Mouse (Mus musculus): ENCODE data around the gene Eno3.
A peak's percentile ranks its signal among the peaks of the same experiment; 100 is the strongest.

Eno3 gene

DNA sequence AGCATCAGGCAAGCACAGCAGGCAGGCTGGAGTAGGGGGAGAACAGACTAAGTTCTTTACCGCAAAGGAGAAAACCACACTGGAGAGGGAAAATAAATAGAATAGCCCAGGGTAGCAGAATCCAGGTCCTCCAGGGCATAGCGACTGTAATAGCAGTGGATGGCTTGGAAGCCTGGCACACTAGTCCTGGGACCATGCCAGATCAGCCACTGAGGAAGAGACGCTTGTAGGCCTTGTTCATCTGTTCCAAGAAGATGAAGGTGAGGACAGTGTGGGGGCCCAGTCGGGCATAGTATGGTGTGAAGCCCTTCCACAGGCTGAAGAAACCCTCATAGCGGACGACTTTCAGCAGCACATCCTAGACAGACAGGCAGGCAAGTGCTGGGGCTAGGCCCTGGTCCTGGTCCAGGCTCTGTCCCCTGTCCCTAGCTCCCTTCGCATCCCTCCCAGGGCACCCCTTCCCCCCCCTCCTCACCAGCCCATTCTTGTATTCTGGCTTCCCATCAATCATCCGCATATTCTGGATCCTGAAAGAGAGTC is 12.4 kb upstream of the Eno3 start:
- no peak for DNase-seq (ENCODE audit: low spot score in 2 of 2)

DNA sequence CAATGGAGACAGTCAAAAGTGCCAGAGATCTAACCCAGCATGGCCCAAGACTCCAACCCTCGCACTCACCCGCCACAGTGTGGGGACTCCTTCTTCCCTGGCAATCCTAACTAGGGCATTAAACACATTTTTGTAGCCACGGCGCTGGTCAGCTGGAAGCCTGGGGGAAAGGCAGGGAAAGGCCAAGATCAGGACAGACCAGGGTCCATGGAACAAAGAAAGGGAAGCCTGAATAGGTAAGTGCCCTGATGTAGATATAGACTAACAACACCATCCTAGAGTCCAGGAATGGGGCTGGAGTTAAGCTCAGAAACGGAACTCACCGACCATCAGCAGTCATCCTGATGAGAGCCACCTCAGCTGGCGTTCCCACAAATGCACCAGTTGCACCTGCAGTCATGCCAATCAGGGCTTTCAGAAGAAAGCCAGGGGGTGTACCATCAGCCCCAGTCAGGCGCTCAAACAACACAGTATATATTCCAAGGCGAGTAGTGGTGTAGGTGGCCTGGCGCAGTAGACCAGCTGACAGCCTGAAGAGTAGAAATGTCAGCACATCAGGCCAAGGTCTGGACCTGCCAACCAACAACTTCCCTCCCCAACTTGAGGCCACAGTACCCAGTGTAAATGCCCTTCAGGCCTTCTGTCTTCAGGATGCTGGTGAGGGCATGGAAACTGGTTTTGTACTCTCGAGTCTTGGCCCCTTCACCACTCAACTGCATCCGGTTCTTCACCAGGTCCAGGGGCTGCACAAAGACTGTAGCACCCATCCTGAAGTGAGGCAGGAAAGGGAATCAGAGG is 11.3 kb upstream of the Eno3 start:
- no peak for DNase-seq (ENCODE audit: low spot score in 2 of 2)

DNA sequence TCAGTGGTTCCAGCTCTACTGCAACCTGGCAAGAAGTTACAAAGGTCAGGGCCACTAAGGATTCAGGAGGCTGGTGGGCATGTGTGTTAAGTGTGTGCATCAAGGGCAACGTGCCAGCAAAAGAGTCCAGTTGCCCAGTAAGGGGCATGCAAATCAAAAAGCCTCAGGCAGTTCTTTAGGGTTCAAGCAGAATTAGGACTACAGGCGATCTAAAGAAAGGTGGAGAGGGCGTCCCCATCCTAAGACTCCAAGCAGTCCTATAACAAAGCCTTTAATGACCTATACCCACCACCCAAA is 10.8 kb upstream of the Eno3 start:
- DNase-seq (ENCODE audit: low spot score in 2 of 2) = no peak

DNA sequence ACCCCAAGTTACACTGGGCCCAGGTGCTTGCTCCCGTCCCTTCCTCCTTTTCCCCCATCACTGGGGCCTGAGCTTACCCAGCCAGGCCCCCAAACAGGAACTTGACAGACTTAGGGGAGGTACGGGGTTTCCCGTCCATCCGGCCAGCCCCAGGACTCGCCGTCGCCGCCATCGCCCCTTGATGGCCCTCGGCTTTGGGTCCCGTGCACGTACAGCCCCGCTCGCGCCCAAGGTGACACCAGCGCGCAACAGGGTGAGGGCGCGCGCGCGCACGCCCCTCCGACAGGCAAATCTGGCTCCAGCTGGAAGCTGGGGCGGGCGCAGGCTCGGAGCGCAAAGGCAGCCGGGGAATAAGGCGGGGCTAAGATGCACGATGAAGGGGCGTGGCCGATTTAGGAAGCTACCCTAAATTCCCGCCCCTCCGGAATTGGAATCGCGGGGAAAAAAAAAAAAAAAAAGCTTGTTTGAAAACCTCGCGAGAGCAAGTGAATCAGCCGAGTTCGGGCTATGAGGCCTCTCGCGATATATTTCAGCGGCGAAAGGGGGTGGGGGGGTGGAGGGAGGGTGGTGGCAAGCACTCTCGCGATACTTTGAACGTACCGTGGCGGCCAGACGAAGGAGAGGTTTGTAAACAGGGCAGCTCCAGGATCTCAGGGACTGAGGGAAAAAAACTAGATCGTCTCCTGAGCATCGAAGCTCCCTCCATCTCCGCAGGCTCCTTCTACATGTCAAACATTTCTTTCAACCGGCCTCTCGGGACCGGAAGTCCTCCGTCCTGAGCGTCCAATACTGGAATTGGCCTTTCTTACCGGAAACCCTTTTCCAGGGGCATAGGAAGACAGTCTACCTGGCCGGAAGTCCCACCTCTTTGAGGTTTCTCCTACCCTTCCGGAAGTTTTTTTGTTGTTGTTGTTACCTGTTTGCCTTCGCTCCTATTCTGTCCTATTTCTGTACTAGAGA is 10.0 kb upstream of the Eno3 start, which contains the start of the genes Rnf167 and Slc25a11:
Rnf167 (plus strand) TSS at position 545 of the 960 bp plus-strand sequence.
Slc25a11 (minus strand) TSS at position 789 of the 960 bp plus-strand sequence.
- peak; percentile 91 to 98 for DNase-seq (ENCODE audit: low spot score in 2 of 2)

DNA sequence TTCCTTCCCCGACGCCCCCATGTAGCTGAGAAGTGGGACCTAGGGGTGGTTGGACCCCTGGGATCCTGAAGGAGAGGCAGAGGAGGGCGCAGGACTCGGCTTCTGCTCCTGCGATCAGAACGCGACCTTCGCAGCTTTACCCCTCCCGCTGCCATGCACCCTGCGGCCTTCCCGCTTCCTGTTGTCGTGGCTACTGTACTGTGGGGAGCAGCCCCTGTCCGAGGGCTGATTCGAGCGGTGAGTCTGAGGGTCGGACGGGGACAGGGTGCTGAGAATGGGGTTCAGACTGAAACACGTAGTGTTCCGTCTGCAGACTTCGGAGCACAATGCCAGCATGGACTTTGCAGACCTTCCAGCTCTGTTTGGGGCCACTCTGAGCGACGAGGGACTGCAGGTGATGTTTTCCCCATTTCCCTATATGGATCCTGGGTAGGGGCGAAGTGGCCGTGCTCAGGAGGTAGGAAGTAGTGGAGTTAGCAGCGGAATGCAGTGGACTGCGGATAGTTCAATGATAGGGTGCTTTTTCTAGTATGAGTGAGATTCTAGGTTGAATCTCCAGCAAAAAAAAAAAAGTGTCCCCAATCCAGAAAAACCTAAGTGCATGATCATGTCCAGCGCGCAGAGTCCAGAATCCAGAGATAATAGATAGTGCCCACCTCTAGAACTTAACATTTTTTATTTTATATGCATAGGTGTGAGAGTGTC is 9.1 kb upstream of the Eno3 start:
- DNase-seq (ENCODE audit: low spot score in 2 of 2) = peak; percentile 69 to 75

DNA sequence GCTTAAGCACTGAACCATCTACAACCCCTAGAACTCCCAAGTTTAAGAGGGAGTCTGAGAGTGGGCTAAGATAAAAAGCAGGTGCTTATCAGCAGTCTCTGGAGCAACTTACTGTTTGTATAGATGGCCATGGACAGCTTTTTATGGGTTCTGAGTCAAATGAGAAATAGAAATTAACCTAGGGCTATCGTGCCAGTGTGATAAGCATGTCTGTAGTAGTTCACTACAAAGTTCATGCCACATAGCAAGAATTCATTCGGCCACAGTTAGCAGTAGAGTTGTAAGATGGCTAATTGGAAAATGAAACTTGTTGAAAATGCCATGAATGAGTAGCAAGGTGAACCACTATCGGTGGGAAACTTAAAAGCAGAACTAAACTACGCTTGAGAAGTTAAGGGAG is 8.5 kb upstream of the Eno3 start:
- DNase-seq (ENCODE audit: low spot score in 2 of 2) = no peak

DNA sequence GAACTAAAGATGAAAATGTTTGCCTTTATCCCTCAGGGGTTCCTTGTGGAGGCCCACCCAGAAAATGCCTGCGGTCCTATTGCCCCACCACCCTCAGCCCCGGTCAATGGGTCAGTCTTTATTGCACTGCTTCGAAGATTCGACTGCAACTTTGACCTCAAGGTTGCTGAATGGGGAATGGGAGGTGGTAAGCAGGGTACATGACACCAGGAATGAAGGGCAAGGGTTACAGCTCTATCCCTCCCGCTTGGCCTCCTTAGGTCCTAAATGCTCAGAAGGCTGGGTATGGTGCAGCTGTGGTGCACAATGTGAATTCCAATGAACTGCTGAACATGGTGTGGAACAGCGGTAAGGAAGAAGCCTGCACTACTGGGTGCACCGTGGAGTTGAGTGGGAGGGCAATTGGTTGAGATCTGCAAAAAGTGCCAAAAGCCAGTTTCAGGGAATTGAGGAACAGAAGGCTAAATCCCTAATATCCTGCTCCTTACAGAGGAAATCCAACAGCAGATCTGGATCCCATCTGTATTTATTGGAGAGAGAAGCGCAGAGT is 7.7 kb upstream of the Eno3 start:
- no peak for DNase-seq (ENCODE audit: low spot score in 2 of 2)

DNA sequence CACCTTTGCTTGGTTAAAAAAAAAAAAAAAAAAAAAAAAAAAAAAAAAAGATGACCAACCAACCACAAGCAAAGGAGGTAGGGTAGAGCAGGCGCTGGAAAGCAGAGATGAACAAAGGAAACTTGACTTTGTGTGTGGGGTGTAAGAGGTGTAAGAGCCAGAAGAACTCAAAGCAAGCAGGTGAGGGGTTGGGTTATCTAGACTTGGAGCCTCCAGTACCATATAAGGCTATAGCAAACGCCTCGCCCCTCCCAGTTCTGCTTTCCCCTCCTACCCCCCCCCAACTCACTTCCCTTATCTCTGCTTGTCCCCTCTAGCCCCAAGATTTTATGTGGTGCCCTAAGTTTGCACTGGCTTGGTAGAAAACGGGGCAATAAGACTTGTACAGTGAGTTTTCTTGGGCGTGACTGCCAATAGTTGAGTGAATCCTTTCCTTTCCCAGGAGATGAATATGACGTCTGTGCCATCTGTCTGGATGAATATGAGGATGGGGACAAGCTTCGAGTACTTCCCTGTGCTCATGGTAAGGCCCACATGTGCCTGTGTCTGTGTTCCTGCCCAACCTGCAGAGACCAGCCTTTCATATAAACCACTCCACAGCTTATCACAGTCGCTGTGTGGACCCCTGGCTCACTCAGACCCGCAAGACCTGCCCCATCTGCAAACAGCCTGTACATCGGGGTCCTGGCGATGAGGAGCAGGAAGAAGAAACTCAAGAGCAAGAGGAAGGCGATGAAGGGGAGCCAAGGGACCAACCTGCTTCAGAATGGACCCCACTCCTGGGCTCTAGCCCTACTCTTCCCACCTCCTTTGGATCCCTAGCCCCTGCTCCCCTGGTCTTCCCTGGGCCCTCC is 6.5 kb upstream of the Eno3 start:
- DNase-seq (ENCODE audit: low spot score in 2 of 2) = peak in 1 of 2 experiments; percentile 64

DNA sequence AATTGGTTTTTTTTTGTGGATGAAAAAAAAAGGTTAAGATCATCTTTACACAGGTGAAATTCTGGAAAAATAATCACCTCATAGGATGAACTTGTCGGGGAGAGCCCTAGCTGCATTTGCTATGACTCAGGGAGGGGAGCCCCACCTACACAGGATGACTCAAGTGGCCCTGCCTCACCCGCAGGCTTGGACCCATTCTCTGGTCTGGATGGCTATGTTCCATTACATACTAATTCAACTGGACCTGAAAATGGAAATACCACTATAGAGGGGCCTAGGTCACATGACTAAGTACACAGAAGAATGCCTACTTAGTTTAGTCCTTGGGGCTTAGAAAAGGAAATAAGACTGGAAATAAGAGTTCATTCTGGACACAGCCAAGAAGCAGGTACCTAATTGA is 5.6 kb upstream of the Eno3 start:
- DNase-seq (ENCODE audit: low spot score in 2 of 2) = peak in 1 of 2 experiments; percentile 29

DNA sequence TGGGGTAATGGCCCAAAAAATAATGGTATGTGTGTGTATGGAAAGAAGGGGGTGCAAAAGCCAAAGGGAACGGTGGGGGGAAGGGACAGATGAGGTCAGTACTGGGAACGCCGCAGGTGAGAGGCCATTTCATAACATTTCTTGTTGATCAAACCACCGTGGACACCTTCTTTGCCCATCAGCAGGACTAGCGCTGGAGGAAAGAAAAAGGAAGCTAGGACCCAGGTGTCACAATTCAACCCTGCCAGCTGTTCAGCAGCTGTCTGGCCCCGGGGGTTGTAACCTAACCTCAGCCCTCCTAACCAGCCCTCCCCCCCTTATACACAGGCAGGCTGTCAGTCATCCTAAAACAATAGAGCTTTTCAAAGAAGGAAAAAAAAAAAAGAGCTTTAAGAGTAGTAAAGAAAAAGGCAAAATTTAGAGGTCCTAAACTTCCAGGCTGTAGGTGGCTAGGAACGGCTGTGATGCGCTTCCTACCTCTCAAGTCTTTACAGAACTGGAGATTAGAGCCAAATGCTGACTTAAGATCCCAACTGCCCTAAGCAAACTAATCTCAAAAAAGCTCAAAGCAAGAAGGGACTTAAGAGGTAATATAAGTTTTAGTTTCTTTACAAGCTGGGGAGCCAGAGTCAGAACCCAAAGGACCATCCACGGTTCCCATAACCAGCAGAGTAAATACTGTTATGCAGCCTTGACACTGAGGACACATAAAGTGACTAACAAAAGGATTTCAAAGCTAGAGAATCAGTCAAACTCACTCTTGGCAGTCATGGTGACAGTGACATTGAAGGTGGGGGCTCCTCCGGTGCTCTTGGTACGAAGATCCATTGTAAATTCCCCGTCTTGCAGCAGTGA is 4.7 kb upstream of the Eno3 start:
- peak in 1 of 2 experiments; percentile 56 for DNase-seq (ENCODE audit: low spot score in 2 of 2)

DNA sequence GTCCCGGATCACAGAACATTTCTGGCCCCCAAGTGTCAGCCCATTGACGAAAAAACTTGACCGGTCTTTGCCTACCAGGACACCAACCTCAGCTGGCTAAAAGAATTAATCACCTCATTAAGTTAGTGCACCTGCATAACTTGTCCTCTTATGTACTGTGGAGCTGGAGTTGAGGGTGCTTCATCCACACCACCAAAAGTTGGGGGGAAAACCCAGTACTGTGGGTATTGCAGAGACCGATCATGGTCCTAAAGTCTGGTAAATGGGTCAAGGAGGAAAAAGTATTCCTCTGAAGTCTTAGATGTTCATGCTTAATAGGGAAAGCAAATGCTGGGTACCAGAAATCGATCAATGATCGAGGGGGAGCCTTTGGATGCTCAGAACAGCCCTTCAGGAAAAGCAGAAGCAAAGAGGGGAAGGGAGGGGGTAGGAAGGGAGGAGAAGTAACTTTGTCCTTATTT is 4.1 kb upstream of the Eno3 start:
- DNase-seq (ENCODE audit: low spot score in 2 of 2) = peak in 1 of 2 experiments; percentile 24

DNA sequence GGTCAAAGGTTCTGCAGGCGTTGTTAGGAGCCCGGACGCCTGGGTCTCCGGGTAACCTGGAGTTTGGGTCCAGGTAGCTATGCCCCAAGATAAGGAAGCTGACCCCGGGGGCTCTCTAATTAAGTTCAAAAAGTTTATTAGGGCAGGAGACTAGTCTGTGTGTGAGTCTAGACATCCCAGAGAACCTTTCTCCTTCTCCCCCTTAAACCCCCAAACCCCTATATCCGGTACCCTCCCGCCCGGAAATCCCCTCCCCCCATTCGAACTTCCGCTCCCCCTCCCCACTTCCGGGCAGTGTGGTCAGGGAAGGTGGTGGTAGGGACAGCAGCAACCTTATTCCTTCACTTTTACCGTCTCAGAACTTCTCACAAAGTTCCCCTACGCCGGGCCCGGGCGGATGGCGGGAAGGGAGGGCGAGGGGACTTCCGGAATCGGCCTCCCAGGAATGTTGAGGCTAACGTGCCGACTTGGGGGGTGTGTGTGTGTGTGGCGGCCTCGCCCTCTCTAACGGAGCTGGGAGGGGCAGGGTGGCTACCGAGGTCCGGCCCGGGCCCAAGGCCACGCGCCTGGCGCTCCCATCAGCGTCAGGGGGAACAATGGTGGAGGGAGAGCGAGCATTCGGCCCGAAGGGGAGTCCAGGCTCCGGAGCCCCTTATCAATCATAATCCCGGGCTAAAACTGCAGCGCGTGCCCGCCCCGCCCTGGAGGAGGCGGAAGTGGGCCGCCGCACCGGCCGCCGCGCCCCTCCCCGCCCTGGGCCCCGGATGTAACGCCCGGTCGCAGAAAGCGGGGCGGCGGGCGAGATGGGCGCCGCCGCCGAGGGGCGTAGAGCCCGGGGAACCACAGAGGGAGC is 3.4 kb upstream of the Eno3 start:
- peak; percentile 79 to 84 for DNase-seq (ENCODE audit: low spot score in 2 of 2)

DNA sequence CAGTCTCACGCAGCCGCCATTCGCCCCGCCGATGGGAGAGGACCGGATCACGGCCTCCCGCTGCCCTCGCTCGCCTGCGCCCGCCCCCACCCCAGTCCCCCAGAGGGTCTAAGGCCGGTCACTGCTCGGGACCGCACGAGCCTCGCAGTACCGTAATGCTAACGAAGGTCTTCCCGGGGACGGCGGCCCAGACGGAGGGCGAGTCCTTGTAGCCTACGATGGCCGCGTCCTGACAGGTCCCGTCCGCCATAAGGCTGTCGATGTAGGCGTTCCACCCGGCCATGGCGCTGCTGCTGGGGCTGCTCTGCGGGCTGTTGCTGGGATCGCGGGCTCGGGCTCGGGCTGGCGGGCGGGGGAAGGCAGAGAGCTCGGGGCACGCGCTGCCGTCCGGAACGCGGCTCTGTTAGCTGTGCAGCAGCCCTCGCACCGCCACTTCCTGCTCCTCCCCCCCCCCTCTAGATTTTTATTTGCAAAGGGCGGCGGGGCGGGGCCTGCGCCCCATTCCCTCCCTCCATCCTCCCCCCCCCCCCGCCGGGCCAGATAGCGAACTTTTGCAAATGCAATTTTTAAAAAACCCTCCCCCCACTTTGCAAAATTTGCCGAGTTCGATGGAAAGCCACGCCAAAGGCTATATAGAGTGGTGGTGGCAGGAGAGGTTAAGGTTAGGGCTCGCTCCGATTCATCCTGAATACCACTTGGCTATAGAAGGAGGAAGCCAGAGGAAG is 2.6 kb upstream of the Eno3 start, which contains the start of gene Pfn1:
Pfn1 (minus strand) TSS at position 447 of the 725 bp plus-strand sequence.
- DNase-seq (ENCODE audit: low spot score in 2 of 2) = peak; percentile 70 to 85

DNA sequence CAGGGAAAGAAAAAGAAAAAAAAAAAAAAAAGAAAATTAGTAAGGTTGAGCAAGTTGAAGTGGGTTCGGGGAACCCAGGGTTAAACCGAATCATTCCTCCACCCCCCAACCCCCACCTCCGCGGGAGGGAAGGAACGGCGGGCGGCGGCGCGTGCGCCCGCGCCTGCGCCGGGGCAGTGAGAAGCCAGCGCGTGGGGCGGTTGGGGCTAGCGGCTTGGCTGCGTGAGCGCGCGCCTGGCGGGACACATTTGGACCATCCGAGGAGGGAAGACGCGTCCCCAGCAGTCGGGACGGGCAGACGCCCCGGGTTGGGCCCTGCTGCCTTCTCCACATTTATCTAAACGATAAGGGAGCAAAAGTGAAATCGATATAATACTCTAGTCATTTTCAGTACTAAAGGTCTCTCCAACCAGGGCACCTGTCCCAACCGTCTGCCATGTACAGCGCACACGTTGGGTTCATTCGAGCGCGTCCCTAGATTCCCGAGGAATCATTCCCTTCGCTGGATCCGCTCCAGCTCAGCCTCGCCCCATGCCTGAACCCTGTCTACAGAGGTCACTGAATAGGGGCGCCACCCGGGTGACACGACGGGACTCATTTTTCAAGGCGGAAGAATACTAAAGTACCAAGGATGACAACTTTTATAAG is 2.0 kb upstream of the Eno3 start:
- DNase-seq (ENCODE audit: low spot score in 2 of 2) = peak; percentile 81 to 83

DNA sequence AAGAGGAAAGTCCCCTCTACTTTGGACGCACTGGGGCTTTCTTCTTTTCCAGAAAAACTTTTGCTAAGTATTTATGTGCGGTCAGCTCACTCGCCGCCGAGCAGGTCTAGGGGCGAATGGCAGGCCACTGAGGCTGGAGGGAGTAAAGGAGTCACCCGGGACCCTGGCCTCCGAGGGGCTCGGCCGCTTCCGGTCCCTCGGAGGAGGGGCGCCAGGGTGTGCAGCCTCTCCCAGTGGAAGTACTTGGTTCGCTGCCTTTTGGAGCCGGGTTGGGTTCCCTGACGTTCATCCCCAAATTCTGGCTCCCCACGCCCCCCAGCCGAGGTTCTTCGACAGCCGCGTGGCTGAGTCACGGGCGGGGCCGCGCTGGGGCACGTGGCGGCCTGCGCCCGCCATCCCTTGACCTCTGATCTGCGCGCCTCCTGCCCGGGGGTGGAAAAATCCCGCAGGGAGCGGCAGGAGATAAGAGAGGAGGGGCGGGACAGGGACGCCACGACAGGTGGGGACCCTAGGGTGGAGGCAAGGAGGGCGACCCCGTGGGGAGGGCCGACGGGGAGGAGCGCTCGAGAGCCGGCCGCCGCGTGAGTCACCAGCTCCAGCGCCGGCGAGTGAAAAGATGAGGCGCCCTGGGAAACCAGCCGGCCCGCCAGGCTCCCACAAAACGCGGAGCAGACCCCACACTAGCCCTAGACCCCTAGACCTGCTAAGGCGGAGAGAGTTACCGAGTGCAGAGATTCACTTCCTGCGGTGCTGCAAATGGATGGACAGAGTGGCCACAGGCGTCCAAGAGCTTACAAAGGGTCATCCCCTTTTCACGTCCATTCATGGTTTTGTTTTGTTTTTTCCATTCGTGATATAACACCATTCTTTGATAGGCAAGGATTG is 1.2 kb upstream of the Eno3 start:
- DNase-seq (ENCODE audit: low spot score in 2 of 2) = peak; percentile 65 to 68

DNA sequence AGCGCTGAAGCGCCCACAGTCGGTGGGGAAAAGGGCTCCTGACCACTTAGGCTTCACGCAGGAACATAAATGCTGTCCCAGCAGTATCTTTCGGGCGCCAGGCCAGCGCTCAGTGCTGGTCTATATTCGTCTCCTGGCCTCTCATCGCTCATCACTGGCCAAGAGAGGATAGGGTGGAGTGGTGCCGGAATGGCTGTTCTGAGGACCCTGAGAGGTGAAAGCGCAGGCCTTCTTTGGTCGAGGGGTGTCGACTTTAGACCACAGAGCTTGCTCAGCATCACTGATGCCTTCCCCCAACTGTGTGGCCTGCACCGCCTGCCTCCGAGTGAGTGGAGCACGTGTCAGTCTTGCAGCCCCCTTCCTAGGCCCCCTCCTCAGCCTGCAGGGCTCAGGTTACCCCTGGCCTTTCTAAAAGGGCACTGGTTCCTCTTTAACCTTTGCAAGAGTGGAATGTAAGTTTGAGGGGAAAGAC is 510 bp upstream of the Eno3 start:
- no peak for DNase-seq (ENCODE audit: low spot score in 2 of 2)
